Mouse (Mus musculus): Measurements from ENCODE around the gene Mlph. TPM values are rescaled to one million over a fixed set of nuclear protein-coding genes. Genes with fewer than 3 reads are reported as not detected.

Mlph gene
- total RNA-seq, 2 experiments from 2014 or later: 0.40 to 0.79 TPM

DNA sequence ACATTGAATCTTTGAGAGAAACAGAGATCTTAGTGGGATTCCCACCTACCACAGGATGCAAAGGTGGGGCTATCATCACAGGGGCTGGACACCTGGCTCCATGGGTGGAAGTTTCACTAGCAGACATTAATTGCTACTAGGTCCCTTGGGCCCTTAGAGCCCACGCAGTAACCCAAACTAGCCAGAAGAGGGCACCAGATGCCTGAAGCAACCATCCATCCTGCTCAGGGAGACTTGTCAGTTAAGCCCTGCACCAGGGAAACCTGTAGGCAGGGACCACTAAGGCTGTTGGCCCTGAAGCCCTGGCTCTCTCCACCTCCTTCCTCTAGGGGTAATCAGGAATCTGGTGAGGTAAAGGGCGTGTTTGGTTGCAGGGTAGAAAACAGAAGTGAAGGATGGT is 8.5 kb upstream of the Mlph start:
- intact Hi-C loops (cut with DNase I): no loop called here
- peak; percentile 38 for DNase-seq

- peak; percentile 50 for DNase-seq
- intact Hi-C loops (cut with DNase I): no loop called here
Measured at GRCm38 (mm10) chr1:90909161-90909560, 5.7 kb upstream of the Mlph start.

DNA sequence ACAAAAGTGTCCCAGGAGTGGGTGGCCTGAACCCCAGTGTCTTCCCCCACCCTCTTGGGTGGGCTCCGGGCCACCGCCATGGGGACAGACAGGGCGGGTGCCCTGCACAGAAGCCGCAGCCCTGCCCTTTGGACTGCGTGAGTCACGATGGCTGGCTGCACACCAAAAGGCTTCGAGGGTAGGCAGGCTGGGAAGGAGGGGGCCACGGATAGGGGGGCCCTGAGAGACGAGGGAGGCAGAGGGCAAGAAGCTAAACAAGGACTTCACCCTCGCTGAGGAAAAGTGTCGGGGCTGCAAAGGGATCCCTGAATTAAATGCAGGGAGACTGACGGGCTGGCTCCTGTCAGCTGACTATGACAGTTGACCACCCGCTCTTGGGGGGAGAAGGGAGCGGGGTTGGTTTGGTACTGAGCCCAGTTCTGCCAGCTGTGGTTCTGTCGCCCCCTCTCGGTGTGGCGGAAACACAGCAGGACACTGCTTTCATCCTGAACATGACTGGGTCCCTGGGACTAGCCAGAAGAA is 5.2 kb upstream of the Mlph start:
- intact Hi-C loops (cut with DNase I): no loop called here
- DNase-seq: peak; percentile 36

DNA sequence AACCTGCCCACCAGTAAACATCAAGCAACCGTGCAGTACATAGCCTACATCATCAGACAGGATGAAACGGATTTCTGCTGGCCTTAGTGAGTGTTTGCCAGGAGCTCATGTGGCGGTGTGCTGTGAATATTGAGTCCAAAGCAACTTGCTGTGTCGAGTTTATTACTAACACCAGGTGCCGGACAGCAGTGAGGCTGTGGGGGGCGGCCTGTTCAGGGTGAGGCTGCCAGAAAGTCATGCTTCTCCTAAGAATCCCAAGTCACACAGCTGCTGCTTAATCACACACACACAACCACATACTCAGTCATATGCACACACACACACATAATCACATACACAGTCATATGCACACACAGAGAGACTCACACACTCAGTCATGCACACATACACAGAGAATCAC is 1.7 kb upstream of the Mlph start:
- intact Hi-C loops (cut with DNase I): no loop called here
- peak; percentile 53 for DNase-seq

- intact Hi-C loops (cut with DNase I): no loop called here
- DNase-seq: peak; percentile 16
Measured at GRCm38 (mm10) chr1:90917509-90917908, 2.6 kb downstream of the Mlph start.

- intact Hi-C loops (cut with DNase I): no loop called here
- no peak for DNase-seq
Measured at GRCm38 (mm10) chr1:90921687-90922086, 6.8 kb downstream of the Mlph start.

DNA sequence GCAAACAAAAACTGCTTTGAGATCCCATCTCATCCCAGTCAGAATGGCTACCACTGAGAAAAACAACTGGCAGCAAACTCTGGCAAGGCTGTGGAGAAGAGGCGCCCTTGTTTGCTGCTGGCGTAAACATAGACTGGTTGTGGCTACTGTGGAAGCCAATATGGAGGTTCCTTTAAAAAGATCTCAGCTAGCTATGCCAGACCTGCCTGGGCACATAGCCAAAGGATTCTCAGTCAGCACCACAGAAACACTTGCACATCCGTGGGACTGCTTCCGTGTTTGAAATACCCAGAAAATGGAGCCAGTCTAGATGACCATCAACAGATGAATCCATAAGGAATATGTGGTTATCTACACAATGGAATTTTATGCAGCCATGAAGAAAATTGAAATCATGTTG is 11.1 kb downstream of the Mlph start:
- intact Hi-C loops (cut with DNase I): no loop called here
- no peak for DNase-seq

- DNase-seq: no peak
- intact Hi-C loops (cut with DNase I): no loop called here
Measured at GRCm38 (mm10) chr1:90927308-90927707, 12.4 kb downstream of the Mlph start.

GRCm38 (mm10) chr1:90927929-90928574 is 13.2 kb downstream of the Mlph start:
- intact Hi-C loops (cut with DNase I): no loop called here

GRCm38 (mm10) chr1:90928575-90928934 is 13.7 kb downstream of the Mlph start:
- peak; percentile 90 for DNase-seq
- intact Hi-C loops (cut with DNase I): no loop called here

More at GRCm38 (mm10) chr1:90927929-90928574, 13.2 kb downstream of the Mlph start:
- DNase-seq: no peak

GRCm38 (mm10) chr1:90933001-90933400 is 18.1 kb downstream of the Mlph start:
- intact Hi-C loops (cut with DNase I): no loop called here
- peak; percentile 47 for DNase-seq

GRCm38 (mm10) chr1:90936990-90937389 is 22.1 kb downstream of the Mlph start:
- DNase-seq: no peak
- intact Hi-C loops (cut with DNase I): no loop called here

DNA sequence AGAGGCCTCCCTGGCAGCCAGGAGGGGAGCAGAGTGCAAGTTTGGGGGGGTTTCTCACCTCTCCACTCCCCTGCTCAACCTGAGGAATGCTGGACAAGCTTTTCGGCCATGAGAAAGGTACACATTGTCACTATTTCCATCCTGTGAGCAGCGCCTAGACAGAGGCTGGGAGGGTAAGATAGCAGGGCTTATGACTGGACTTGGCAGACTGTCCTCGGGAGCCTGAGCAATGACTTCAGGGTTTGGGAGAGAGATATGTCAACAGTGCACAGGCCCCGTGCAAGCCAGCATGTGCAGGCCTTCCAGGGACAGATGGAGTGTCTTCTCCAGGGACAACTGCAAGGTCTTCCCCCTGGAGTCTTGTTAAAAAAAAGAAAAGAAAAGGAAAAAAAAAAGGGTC is 25.1 kb downstream of the Mlph start:
- intact Hi-C loops (cut with DNase I): no loop called here

DNA sequence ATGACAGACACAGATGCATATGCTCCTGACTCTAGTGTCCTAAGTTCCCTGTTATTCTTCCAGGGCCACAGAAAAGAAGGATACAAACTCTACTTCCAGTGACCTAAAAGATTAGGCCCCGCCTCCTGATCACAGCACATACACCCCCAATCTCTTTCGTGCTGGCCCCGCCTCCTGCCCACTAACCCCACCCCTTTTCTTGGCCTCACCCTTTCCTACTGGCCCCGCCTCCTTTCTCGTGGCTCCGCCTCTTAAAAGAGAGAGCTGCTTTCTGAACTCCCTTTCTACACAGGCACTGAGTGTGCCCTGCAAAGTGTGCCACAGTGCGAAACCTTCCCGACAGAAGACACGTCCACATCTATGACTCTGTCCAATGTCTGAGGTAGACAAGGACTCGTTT is 30.3 kb downstream of the Mlph start:
- no peak for DNase-seq
- intact Hi-C loops (cut with DNase I): no loop called here

More for the DNA sequence above, 25.1 kb downstream of the Mlph start:
- no peak for DNase-seq

- intact Hi-C loops (cut with DNase I): no loop called here
- no peak for DNase-seq
Measured at GRCm38 (mm10) chr1:90947252-90947651, 32.4 kb downstream of the Mlph start.

DNA sequence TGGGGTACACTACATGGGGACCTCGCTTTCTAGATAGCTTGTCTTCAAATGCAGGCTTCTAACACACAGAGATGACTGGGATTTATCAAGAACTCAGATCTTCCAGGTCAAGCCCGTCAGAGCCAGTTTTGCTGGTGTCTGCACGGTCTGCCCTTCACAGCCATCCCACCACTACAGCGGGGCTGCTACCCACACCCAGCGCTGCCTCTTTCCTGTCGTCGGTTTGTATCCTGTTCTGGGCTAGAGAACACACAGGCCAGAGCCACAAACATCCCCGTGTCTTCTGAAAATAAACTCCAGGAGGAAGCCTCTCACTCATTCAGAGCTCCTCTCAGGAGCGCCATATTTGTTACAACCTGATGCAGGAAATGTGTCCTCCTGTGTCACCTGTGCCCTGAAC is 34.4 kb downstream of the Mlph start:
- no peak for DNase-seq
- intact Hi-C loops (cut with DNase I): no loop called here

DNA sequence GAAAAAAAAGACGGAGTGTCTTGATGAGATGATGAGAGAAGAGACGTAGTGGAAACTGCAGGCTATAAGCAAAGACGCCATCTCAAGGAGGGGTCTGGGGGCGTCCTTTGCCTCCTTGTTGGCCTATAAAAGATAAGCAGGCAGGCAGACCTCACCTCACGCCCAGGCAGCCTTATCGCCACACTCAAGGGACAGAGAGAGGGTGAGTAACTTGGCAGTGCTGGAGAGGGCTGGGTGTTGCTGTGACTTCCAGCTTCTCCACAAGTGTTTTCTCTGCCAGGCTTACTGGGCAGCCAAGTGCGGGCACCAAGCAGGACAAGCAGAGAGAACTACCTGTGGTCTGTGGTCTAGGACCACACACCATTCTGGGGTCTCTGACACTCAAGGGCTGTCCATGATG is 36.8 kb downstream of the Mlph start:
- DNase-seq: no peak
- intact Hi-C loops (cut with DNase I): loop anchor here (10.0 kb wide), 1 partner anchor 107 kb away; the partner anchor contains the start of gene Col6a3

- intact Hi-C loops (cut with DNase I): loop anchor here (10.0 kb wide), 1 partner anchor 108 kb away; the partner anchor contains the start of gene Col6a3
- DNase-seq: no peak
Measured at GRCm38 (mm10) chr1:90952808-90953207, 37.9 kb downstream of the Mlph start, which contains the start of gene Prlh. Gene Prlh (plus strand): TSS chr1:90953108.

DNA sequence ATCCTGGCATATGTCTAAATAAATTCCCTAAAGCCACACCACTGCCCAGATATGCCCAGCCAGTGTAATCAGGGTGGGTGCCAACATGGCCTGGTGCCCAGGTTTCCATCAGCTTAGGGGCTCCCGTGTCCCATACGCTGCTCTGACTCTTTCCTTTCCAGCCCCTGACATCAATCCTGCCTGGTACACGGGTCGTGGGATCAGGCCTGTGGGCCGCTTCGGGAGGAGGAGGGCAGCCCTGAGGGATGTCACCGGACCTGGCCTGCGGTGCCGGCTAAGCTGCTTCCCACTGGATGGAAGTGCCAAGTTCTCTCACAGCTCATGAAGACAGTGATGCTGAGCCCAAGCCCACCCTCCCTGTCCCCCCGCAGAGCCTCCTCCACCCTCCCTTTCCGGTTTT is 38.8 kb downstream of the Mlph start:
- peak; percentile 69 for DNase-seq
- intact Hi-C loops (cut with DNase I): loop anchor here (10.0 kb wide), 1 partner anchor 109 kb away; the partner anchor contains the start of gene Col6a3

GRCm38 (mm10) chr1:90956245-90957096 is 41.6 kb downstream of the Mlph start:
- intact Hi-C loops (cut with DNase I): loop anchor here (5.0 to 10.0 kb wide), 2 partner anchors 112 to 304 kb away; partner anchors contain the start of gene Col6a3

DNA sequence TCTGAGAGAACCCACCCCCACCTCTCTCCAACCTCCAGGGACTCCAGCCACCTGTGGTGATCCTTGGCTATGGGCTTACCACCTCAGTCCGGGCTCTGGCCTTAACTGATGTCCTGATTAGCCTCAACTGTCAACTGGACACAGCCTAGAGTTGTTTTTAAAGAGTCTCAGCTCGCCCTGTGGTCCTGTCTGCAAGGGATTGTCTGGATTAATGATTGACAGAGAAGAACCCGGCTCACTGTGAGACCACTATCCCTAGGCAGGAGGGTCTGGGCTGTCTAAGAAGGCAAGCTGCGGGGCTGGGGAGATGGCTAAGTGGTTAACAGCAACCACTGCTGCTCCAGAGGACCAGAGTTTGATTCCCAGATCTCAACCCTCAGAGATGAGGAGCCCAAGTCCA is 47.6 kb downstream of the Mlph start:
- no peak for DNase-seq
- intact Hi-C loops (cut with DNase I): no loop called here

More at GRCm38 (mm10) chr1:90956245-90957096, 41.6 kb downstream of the Mlph start:
- DNase-seq: peak; percentile 70

Measured in left cerebral cortex, postnatal 4 days (tissue).